Mouse (Mus musculus): ENCODE measurements around the gene Slc12a4. TPM values are rescaled to one million over a fixed set of nuclear protein-coding genes. Genes with fewer than 3 reads are reported as not detected.
A peak's percentile ranks its signal among the peaks of the same experiment; 100 is the strongest.
"Not testable (repeated sequence)": the region's sequence is repeated elsewhere in the genome, so short reads cannot be mapped to it uniquely, and the experiment has no call there.

The Slc12a4 gene
- 7.8 and 8.4 TPM in 2 replicates for polyA plus RNA-seq (2014; fragmentation: Nextera tagmentation; extraction: Ambion mirVana)

GRCm38 (mm10) chr8:105965905-105966341, at the start of gene Slc12a4:
Slc12a4 (minus strand) TSS chr8:105966097.
- 0 out of 2 replicates have a peak, but pooled peaks cover 2% of the 10 kb centered on the region for H3K4me1 ChIP-seq (replicated peaks; ENCODE audit: control insufficient read depth, insufficient read depth, low read length)
- H3K36me3 ChIP-seq (ENCODE audit: control insufficient read depth, insufficient read depth, low read length): no peaks in the 10 kb centered on the region
- no peak within 1 kb of the TSS for H3K27ac ChIP-seq (ENCODE audit: low read depth, low read length)
- WGBS: 1% methylated on average over 34 of the region's 47 CpGs
- no peaks in the 10 kb centered on the region for H3K9me3 ChIP-seq (ENCODE audit: control insufficient read depth, low read length)
- H3K27me3 ChIP-seq (ENCODE audit: control insufficient read depth, insufficient read depth, low read length): peaks cover 22% of the 10 kb centered on the region
- DNase-seq (ENCODE audit: low spot score) (peak; percentile 80), ATAC-seq (ENCODE audit: low FRiP score) (peak; percentile 71)
- peak within 1 kb of the TSS; percentile 75 for H3K4me2 ChIP-seq (replicated peaks; ENCODE audit: low read depth, low read length)
- peak within 1 kb of the TSS; percentile 62 for H3K9ac ChIP-seq (ENCODE audit: low read depth, low read length)
- H3K4me3 ChIP-seq (ENCODE audit: low read depth, low read length): peak within 1 kb of the TSS; percentile 56

- WGBS: 85% methylated on average over 8 of the region's 8 CpGs
- Histone ChIP-seq H3K4me3 (ENCODE audit: low read depth, low read length) (peak overlapping the region; percentile 94), H3K4me2 (replicated peaks; ENCODE audit: low read depth, low read length) (peak overlapping the region; percentile 93; the same call in 1 of the 2 replicates)
- H3K4me1 ChIP-seq (replicated peaks; ENCODE audit: control insufficient read depth, insufficient read depth, low read length); H3K9ac ChIP-seq (ENCODE audit: low read depth, low read length); H3K36me3 ChIP-seq (ENCODE audit: control insufficient read depth, insufficient read depth, low read length); H3K27ac ChIP-seq (ENCODE audit: low read depth, low read length); H3K27me3 ChIP-seq (ENCODE audit: control insufficient read depth, insufficient read depth, low read length); DNase-seq (ENCODE audit: low spot score); ATAC-seq (ENCODE audit: low FRiP score); H3K9me3 ChIP-seq (ENCODE audit: control insufficient read depth, low read length): not testable (repeated sequence)
These were observed 46.3 kb upstream of the Slc12a4 start for GRCm38 (mm10) chr8:106012203-106012602.

DNA sequence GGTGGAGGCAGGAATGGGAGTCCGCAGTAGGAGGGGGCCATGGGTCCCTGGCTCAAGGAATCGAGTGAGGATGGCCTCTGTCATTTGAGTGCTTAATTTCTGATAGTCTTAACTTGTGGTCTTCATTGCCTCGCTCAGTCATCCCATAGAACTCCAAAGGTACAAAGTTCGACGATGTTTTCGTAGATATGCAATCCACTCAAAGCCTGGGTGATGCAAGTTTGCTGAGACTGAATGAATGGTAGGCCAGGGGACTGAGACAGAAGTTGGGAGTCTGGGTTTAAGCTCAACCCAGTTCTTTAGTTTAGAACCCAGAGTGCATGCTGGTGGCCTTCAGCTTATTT, 45.7 kb upstream of the Slc12a4 start, which contains the start of gene Ddx28:
TSS of gene Ddx28 (minus strand) at position 240 of the 344 bp plus-strand sequence.
- H3K27ac ChIP-seq (ENCODE audit: low read depth, low read length): no peak within 1 kb of the TSS
- peak within 1 kb of the TSS; percentile 94 for H3K4me3 ChIP-seq (ENCODE audit: low read depth, low read length)
- H3K4me2 ChIP-seq (replicated peaks; ENCODE audit: low read depth, low read length): peak within 1 kb of the TSS; percentile 93
- peak within 1 kb of the TSS; percentile 90 for H3K9ac ChIP-seq (ENCODE audit: low read depth, low read length)
- H3K36me3 ChIP-seq (ENCODE audit: control insufficient read depth, insufficient read depth, low read length): no peaks in the 10 kb centered on the region
- H3K27me3 ChIP-seq (ENCODE audit: control insufficient read depth, insufficient read depth, low read length): no peaks in the 10 kb centered on the region
- DNase-seq (ENCODE audit: low spot score): no peak
- WGBS: 3% methylated on average over 6 of the region's 6 CpGs
- peaks cover 6% of the 10 kb centered on the region; the same call in 1 of the 2 replicates for H3K4me1 ChIP-seq (replicated peaks; ENCODE audit: control insufficient read depth, insufficient read depth, low read length)
- no peaks in the 10 kb centered on the region for H3K9me3 ChIP-seq (ENCODE audit: control insufficient read depth, low read length)
- no peak for ATAC-seq (ENCODE audit: low FRiP score)

DNA sequence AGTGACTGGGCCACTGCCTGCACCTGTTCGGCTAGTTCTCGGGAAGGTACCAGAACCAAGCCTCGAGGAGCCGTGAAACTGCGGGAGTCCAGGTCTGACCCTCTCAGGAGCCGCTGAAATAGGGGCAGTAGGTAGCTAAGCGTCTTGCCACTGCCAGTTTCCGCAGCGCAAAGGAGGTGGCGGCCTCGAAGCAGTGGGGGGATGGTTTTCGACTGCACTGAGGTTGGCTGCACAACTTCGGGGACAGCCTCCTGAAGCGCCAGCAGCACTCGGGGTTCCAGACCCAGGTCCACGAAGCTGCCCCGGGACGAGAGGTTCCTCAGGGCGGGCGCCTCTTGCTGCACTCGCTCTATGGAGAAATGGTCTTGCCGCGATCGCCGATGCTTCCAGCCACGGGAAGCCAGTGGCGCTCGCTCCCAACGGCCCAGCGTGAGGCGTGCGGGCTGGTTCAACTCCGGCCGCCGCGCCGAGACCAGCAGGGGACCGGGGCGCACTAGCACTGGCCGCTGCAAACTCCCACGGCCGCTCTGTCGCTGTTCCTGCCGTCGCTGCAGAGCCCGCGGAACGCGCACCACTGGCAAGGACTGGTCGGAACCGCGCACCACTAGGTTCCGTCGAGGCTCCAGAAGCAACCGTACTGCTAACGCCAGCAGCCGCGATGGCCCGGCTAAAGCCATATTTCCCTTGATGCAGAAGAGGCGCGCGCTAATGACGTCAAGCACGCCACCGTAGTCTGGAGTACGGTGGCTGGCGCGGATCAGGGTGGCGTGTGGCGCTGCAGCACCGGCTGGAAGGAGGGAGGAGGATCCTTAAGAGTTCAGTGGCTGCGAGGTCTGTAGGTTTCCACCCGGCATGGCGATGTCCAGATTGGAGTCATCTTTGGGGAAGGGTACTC, 45.1 kb upstream of the Slc12a4 start:
- peak; percentile 95 for ATAC-seq (ENCODE audit: low FRiP score)
- Histone ChIP-seq H3K4me3 (ENCODE audit: low read depth, low read length) (peak overlapping the region; percentile 94), H3K9me3 (ENCODE audit: control insufficient read depth, low read length) (no peaks in the 10 kb centered on the region), H3K9ac (ENCODE audit: low read depth, low read length) (peak overlapping the region; percentile 90), H3K27ac (ENCODE audit: low read depth, low read length) (no peak overlapping the region), H3K36me3 (ENCODE audit: control insufficient read depth, insufficient read depth, low read length) (no peaks in the 10 kb centered on the region), H3K4me1 (replicated peaks; ENCODE audit: control insufficient read depth, insufficient read depth, low read length) (peaks cover 6% of the 10 kb centered on the region; the same call in 1 of the 2 replicates), H3K4me2 (replicated peaks; ENCODE audit: low read depth, low read length) (peak overlapping the region; percentile 93), H3K27me3 (ENCODE audit: control insufficient read depth, insufficient read depth, low read length) (no peaks in the 10 kb centered on the region)
- peak; percentile 96 for DNase-seq (ENCODE audit: low spot score)
- 2% methylated on average over 67 of the region's 74 CpGs for WGBS

DNA sequence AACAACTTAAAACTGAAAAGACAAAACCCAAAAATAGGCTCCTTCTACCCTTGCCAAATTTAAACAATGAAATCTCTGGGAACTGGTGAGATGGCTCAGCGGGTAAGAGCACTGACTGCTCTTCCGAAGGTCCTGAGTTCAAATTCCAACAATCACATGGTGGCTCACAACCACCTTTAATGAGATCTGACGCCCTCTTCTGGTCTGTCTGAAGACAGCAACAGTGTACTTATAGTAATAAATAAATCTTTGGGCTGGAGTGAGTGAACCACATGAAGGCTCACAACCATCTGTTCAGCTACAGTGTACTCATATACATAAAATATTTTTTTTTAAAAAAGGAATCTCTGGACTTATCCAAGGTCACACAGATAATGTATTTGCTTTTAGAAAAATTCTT, 42.0 kb upstream of the Slc12a4 start:
- H3K36me3 ChIP-seq (ENCODE audit: control insufficient read depth, insufficient read depth, low read length); DNase-seq (ENCODE audit: low spot score); H3K27ac ChIP-seq (ENCODE audit: low read depth, low read length); H3K27me3 ChIP-seq (ENCODE audit: control insufficient read depth, insufficient read depth, low read length); H3K4me3 ChIP-seq (ENCODE audit: low read depth, low read length); ATAC-seq (ENCODE audit: low FRiP score); H3K9ac ChIP-seq (ENCODE audit: low read depth, low read length); H3K9me3 ChIP-seq (ENCODE audit: control insufficient read depth, low read length); H3K4me2 ChIP-seq (replicated peaks; ENCODE audit: low read depth, low read length); H3K4me1 ChIP-seq (replicated peaks; ENCODE audit: control insufficient read depth, insufficient read depth, low read length): not testable (repeated sequence)
- WGBS: 68% methylated on average over 3 of the region's 3 CpGs

GRCm38 (mm10) chr8:106007135-106007534, 41.2 kb upstream of the Slc12a4 start:
- H3K4me1 ChIP-seq (replicated peaks; ENCODE audit: control insufficient read depth, insufficient read depth, low read length): peaks cover 6% of the 10 kb centered on the region; the same call in 1 of the 2 replicates
- H3K27ac ChIP-seq (ENCODE audit: low read depth, low read length): no peak overlapping the region
- no peak overlapping the region for H3K4me3 ChIP-seq (ENCODE audit: low read depth, low read length)
- H3K9me3 ChIP-seq (ENCODE audit: control insufficient read depth, low read length): no peaks in the 10 kb centered on the region
- H3K36me3 ChIP-seq (ENCODE audit: control insufficient read depth, insufficient read depth, low read length): no peaks in the 10 kb centered on the region
- no peak overlapping the region for H3K9ac ChIP-seq (ENCODE audit: low read depth, low read length)
- ATAC-seq (ENCODE audit: low FRiP score): no peak
- 79% methylated on average over 3 of the region's 3 CpGs for whole genome bisulfite sequencing
- H3K27me3 ChIP-seq (ENCODE audit: control insufficient read depth, insufficient read depth, low read length): no peaks in the 10 kb centered on the region
- no peak for DNase-seq (ENCODE audit: low spot score)
- no peak overlapping the region for H3K4me2 ChIP-seq (replicated peaks; ENCODE audit: low read depth, low read length)

DNA sequence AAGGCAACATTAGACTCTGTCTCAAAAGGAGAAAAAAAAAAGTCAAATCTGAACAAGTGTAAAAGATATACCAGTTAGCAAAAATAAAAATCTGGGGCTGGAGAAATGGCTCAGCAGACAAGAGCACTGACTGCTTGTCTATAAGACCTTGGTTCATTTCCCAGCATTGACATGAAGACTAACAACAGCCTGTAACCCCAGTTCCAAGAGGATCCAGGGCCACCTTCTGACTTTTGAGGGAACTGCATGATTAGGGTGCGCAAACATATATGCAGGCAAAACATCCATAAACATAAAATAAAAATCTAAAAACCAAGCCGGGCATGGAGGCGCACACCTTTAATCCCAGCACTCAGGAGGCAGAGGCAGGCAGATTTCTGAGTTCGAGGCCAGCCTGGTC, 40.5 kb upstream of the Slc12a4 start:
- Histone ChIP-seq H3K4me2 (replicated peaks; ENCODE audit: low read depth, low read length) (no peak overlapping the region), H3K36me3 (ENCODE audit: control insufficient read depth, insufficient read depth, low read length) (no peaks in the 10 kb centered on the region), H3K4me1 (replicated peaks; ENCODE audit: control insufficient read depth, insufficient read depth, low read length) (peaks cover 6% of the 10 kb centered on the region; the same call in 1 of the 2 replicates), H3K9me3 (ENCODE audit: control insufficient read depth, low read length) (no peaks in the 10 kb centered on the region), H3K9ac (ENCODE audit: low read depth, low read length) (no peak overlapping the region), H3K27me3 (ENCODE audit: control insufficient read depth, insufficient read depth, low read length) (no peaks in the 10 kb centered on the region), H3K27ac (ENCODE audit: low read depth, low read length) (no peak overlapping the region), H3K4me3 (ENCODE audit: low read depth, low read length) (no peak overlapping the region)
- no peak for DNase-seq (ENCODE audit: low spot score)
- ATAC-seq (ENCODE audit: low FRiP score): no peak
- 88% methylated on average over 4 of the region's 4 CpGs for WGBS

- Histone ChIP-seq H3K9ac (ENCODE audit: low read depth, low read length) (no peak within 1 kb of the TSS), H3K27ac (ENCODE audit: low read depth, low read length) (no peak within 1 kb of the TSS), H3K27me3 (ENCODE audit: control insufficient read depth, insufficient read depth, low read length) (no peaks in the 10 kb centered on the region), H3K4me2 (replicated peaks; ENCODE audit: low read depth, low read length) (no peak within 1 kb of the TSS), H3K9me3 (ENCODE audit: control insufficient read depth, low read length) (no peaks in the 10 kb centered on the region), H3K36me3 (ENCODE audit: control insufficient read depth, insufficient read depth, low read length) (no peaks in the 10 kb centered on the region), H3K4me1 (replicated peaks; ENCODE audit: control insufficient read depth, insufficient read depth, low read length) (peaks cover 6% of the 10 kb centered on the region; the same call in 1 of the 2 replicates), H3K4me3 (ENCODE audit: low read depth, low read length) (no peak within 1 kb of the TSS)
- ATAC-seq (ENCODE audit: low FRiP score) (no peak), DNase-seq (ENCODE audit: low spot score) (no peak)
- 83% methylated on average over 4 of the region's 4 CpGs for WGBS
These were observed 40.0 kb upstream of the Slc12a4 start, which contains the start of gene Dpep2nb for GRCm38 (mm10) chr8:106005875-106006274. Dpep2nb (minus strand) TSS chr8:106005975.
